Mouse (Mus musculus): ENCODE data around the gene Dnah9. TPM values are rescaled to one million over a fixed set of nuclear protein-coding genes. Genes with fewer than 3 reads are reported as not detected.

Dnah9 gene
- polyA plus RNA-seq, 1 experiment from 2014 or later: 1.8 TPM

DNA sequence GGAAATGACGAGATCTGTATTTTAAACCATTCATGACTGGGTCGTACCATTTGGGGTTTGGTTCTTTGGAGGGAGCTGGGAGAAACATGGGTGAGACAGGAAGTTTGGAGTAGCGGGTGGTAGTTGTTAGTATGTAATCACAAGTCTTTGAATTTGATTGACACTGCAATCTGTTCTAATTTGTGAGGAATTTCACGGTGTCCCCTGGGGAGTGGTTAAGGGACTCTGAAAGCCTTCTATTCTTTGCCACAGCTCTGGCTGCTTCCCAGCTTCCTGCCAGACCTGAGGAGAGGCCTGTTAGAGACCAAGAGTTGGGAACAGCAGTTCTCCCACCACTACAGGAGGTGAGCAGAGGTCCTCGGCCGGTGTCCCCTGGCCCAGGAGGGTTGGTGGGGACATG is 352.1 kb downstream of the Dnah9 start:
- no peak overlapping the region for H3K4me2 ChIP-seq (replicated peaks)
- H3K36me3 ChIP-seq: peaks cover 40% of the 10 kb centered on the region
- H3K27ac ChIP-seq (replicated peaks): no peak overlapping the region
- no peak overlapping the region; the same call in 1 of the 2 replicates for H3K9ac ChIP-seq (replicated peaks)
- no peak overlapping the region for H3K4me3 ChIP-seq
- H3K9me3 ChIP-seq: no peaks in the 10 kb centered on the region
- H3K4me1 ChIP-seq: peaks cover 19% of the 10 kb centered on the region
- WGBS: 61% methylated on average over 6 of the region's 6 CpGs
- no peaks in the 10 kb centered on the region for H3K27me3 ChIP-seq
- ATAC-seq (ENCODE audit: low FRiP score, low read depth): no peak

GRCm38 (mm10) chr11:65814381-65814780 is 354.0 kb downstream of the Dnah9 start:
- H3K9ac ChIP-seq (replicated peaks): no peak overlapping the region
- no peak for ATAC-seq (ENCODE audit: low FRiP score, low read depth)
- H3K36me3 ChIP-seq: peaks cover 38% of the 10 kb centered on the region
- H3K27ac ChIP-seq (replicated peaks): no peak overlapping the region
- no peak overlapping the region for H3K4me2 ChIP-seq (replicated peaks)
- WGBS: 92% methylated on average over 9 of the region's 9 CpGs
- H3K4me3 ChIP-seq: no peak overlapping the region
- H3K4me1 ChIP-seq: peaks cover 19% of the 10 kb centered on the region
- no peaks in the 10 kb centered on the region for H3K27me3 ChIP-seq
- no peaks in the 10 kb centered on the region for H3K9me3 ChIP-seq

- H3K36me3 ChIP-seq: peaks cover 29% of the 10 kb centered on the region
- no peak for ATAC-seq (ENCODE audit: low FRiP score, low read depth)
- no peaks in the 10 kb centered on the region for H3K27me3 ChIP-seq
- H3K9me3 ChIP-seq: no peaks in the 10 kb centered on the region
- no peak overlapping the region for H3K4me3 ChIP-seq
- H3K27ac ChIP-seq (replicated peaks): no peak overlapping the region
- no peak overlapping the region for H3K9ac ChIP-seq (replicated peaks)
- H3K4me1 ChIP-seq: peaks cover 24% of the 10 kb centered on the region
- 18% methylated on average over 5 of the region's 5 CpGs for WGBS
- no peak overlapping the region for H3K4me2 ChIP-seq (replicated peaks)
These were observed 356.3 kb downstream of the Dnah9 start for GRCm38 (mm10) chr11:65812088-65812487.

- Histone ChIP-seq H3K36me3 (no peaks in the 10 kb centered on the region), H3K27ac (replicated peaks) (peak overlapping the region; percentile 80; the same call in 1 of the 2 replicates), H3K4me1 (peaks cover 20% of the 10 kb centered on the region), H3K4me3 (peak overlapping the region; percentile 86), H3K4me2 (replicated peaks) (peak overlapping the region; percentile 89), H3K9ac (replicated peaks) (peak overlapping the region; percentile 79), H3K27me3 (no peaks in the 10 kb centered on the region), H3K9me3 (no peaks in the 10 kb centered on the region)
- ATAC-seq (ENCODE audit: low FRiP score, low read depth): peak; percentile 4; the same call in 1 of the 2 replicates
- 52% methylated on average over 7 of the region's 7 CpGs for WGBS
These were observed 360.8 kb downstream of the Dnah9 start for GRCm38 (mm10) chr11:65807601-65808000.

DNA sequence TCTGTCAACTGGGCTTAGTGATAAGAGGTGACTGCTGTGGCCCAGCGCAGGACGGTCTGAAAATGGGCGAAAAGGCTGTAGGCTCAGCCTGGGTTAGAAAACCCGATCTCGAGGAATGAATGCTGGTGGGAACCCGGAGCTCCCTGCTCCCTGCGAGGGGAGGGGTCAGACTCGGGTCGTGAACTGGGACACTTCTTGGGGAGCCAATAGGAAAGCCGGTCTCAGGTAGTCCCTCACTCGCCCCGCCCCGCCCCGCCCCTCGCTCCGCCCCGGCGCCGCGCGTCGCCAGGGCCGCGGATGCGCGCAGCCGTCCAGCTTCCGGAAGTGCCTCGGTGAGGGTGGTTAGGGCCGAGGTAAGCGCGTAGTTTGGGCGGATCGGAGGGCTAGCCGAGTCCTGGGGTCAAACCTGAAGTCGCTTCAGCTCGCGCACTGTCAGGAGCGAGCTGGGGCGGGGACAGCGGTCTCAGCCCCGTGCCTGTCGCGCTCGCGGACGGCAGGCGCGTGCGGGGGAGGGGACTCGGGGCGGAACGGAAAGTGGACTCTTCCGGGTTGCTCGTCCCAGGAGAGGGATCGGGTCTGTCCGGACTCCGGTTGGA is 361.3 kb downstream of the Dnah9 start, which contains the start of gene Zkscan6:
Gene Zkscan6 (plus strand): TSS at position 267 of the 596 bp plus-strand sequence.
- ATAC-seq (ENCODE audit: low FRiP score, low read depth): peak; percentile 98
- Histone ChIP-seq H3K9ac (replicated peaks) (peak within 1 kb of the TSS; percentile 79), H3K27me3 (no peaks in the 10 kb centered on the region), H3K4me2 (replicated peaks) (peak within 1 kb of the TSS; percentile 89), H3K4me3 (peak within 1 kb of the TSS; percentile 86), H3K4me1 (peaks cover 14% of the 10 kb centered on the region), H3K27ac (replicated peaks) (peak within 1 kb of the TSS; percentile 80), H3K9me3 (no peaks in the 10 kb centered on the region), H3K36me3 (no peaks in the 10 kb centered on the region)
- under 1% methylated on average over 30 of the region's 58 CpGs for WGBS

- Histone ChIP-seq H3K9me3 (no peaks in the 10 kb centered on the region), H3K9ac (replicated peaks) (peak overlapping the region; percentile 51), H3K4me2 (replicated peaks) (peak overlapping the region; percentile 89), H3K36me3 (no peaks in the 10 kb centered on the region), H3K27me3 (no peaks in the 10 kb centered on the region), H3K27ac (replicated peaks) (peak overlapping the region; percentile 58; the same call in 1 of the 2 replicates), H3K4me1 (peaks cover 9% of the 10 kb centered on the region), H3K4me3 (peak overlapping the region; percentile 86)
- 2% methylated on average over 20 of the region's 20 CpGs for WGBS
- ATAC-seq (ENCODE audit: low FRiP score, low read depth): peak; percentile 5; the same call in 1 of the 2 replicates
These were observed 361.9 kb downstream of the Dnah9 start for GRCm38 (mm10) chr11:65806321-65806904.

GRCm38 (mm10) chr11:65801899-65802298 is 366.5 kb downstream of the Dnah9 start:
- H3K9me3 ChIP-seq: no peaks in the 10 kb centered on the region
- H3K36me3 ChIP-seq: no peaks in the 10 kb centered on the region
- WGBS: 65% methylated on average over 3 of the region's 3 CpGs
- H3K4me1 ChIP-seq: peaks cover 4% of the 10 kb centered on the region; the same call in 1 of the 2 replicates
- no peak overlapping the region for H3K27ac ChIP-seq (replicated peaks)
- no peak for ATAC-seq (ENCODE audit: low FRiP score, low read depth)
- H3K4me3 ChIP-seq: no peak overlapping the region
- no peaks in the 10 kb centered on the region for H3K27me3 ChIP-seq
- no peak overlapping the region for H3K9ac ChIP-seq (replicated peaks)
- no peak overlapping the region for H3K4me2 ChIP-seq (replicated peaks)

- no peaks in the 10 kb centered on the region for H3K4me1 ChIP-seq
- no peak overlapping the region for H3K4me2 ChIP-seq (replicated peaks)
- no peaks in the 10 kb centered on the region for H3K27me3 ChIP-seq
- no peak overlapping the region for H3K4me3 ChIP-seq
- no peak for ATAC-seq (ENCODE audit: low FRiP score, low read depth)
- H3K9ac ChIP-seq (replicated peaks): no peak overlapping the region
- H3K27ac ChIP-seq (replicated peaks): no peak overlapping the region
- WGBS: 87% methylated on average over 1 of the region's 1 CpGs
- no peaks in the 10 kb centered on the region for H3K36me3 ChIP-seq
- H3K9me3 ChIP-seq: no peaks in the 10 kb centered on the region
These were observed 372.5 kb downstream of the Dnah9 start for GRCm38 (mm10) chr11:65795896-65796295.

DNA sequence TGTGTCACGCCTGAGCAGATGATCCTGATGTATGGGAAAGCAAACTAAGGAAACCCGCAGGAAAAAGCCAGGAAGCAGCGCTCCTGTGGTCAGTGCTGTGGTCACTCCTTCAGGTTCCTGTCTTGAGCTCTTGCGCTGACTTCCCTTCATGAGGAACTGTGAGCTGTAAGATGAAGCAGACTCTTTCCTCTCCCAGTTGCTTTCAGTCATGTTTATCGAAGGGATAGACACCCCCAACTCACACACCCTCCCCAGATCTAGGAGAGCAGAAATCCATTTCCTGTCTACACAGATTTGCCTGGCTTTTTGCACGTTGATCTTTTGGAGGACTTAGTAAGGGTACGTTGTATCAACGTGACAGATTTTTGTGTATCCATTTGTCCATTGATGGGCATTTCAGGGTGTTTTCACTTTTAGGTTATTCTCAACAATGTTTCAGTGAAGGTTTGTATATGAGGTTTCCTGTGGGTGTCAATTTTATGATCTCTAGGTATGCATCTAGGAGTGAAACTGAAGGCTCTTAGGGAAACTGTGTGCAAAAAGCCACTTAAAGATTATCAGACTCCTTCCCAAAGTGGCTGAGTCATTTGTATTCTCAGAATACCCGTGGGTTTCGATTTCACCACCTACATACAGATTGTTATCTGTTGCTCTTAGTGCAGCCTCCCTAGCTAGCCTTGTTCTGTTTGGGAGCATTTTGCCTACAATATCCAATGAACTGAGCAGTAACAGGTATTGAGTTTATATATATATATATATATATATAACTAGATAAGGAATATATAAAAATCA is 373.7 kb downstream of the Dnah9 start:
- H3K36me3 ChIP-seq: no peaks in the 10 kb centered on the region
- H3K4me3 ChIP-seq: no peak overlapping the region
- no peak for ATAC-seq (ENCODE audit: low FRiP score, low read depth)
- H3K4me2 ChIP-seq (replicated peaks): no peak overlapping the region
- no peak overlapping the region for H3K9ac ChIP-seq (replicated peaks)
- no peaks in the 10 kb centered on the region for H3K4me1 ChIP-seq
- whole genome bisulfite sequencing: 82% methylated on average over 10 of the region's 10 CpGs
- no peak overlapping the region for H3K27ac ChIP-seq (replicated peaks)
- no peaks in the 10 kb centered on the region for H3K27me3 ChIP-seq
- no peaks in the 10 kb centered on the region for H3K9me3 ChIP-seq

DNA sequence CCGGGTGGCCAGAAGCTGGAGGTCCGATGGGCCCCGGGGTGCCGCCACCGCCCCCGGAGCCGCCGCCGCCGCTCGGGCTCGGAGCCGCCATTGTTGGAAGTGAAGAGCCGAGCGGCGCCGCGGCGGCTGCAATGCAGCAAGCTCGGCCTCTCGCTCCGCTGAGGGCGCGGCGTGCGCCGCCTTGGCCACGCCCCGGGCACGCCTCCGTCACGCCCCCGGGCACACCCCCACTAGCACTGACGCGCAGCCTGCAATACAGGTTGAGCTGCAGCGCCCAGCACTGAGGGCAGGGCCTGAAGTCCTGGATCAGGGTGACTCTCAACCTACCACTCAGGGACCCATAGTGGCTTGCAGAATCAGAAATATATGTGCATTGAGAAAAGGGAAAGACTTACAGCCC is 380.2 kb downstream of the Dnah9 start, which contains the start of gene Map2k4:
Gene Map2k4 (minus strand): TSS at position 144 of the 400 bp plus-strand sequence.
- peak within 1 kb of the TSS; percentile 86 for H3K27ac ChIP-seq (replicated peaks)
- peak within 1 kb of the TSS; percentile 98 for H3K4me3 ChIP-seq
- no peaks in the 10 kb centered on the region for H3K27me3 ChIP-seq
- under 1% methylated on average over 36 of the region's 36 CpGs for WGBS
- H3K9ac ChIP-seq (replicated peaks): peak within 1 kb of the TSS; percentile 98
- H3K9me3 ChIP-seq: no peaks in the 10 kb centered on the region
- H3K4me1 ChIP-seq: peaks cover 15% of the 10 kb centered on the region
- peak within 1 kb of the TSS; percentile 76 for H3K4me2 ChIP-seq (replicated peaks)
- no peaks in the 10 kb centered on the region for H3K36me3 ChIP-seq
- ATAC-seq (ENCODE audit: low FRiP score, low read depth): peak; percentile 100

DNA sequence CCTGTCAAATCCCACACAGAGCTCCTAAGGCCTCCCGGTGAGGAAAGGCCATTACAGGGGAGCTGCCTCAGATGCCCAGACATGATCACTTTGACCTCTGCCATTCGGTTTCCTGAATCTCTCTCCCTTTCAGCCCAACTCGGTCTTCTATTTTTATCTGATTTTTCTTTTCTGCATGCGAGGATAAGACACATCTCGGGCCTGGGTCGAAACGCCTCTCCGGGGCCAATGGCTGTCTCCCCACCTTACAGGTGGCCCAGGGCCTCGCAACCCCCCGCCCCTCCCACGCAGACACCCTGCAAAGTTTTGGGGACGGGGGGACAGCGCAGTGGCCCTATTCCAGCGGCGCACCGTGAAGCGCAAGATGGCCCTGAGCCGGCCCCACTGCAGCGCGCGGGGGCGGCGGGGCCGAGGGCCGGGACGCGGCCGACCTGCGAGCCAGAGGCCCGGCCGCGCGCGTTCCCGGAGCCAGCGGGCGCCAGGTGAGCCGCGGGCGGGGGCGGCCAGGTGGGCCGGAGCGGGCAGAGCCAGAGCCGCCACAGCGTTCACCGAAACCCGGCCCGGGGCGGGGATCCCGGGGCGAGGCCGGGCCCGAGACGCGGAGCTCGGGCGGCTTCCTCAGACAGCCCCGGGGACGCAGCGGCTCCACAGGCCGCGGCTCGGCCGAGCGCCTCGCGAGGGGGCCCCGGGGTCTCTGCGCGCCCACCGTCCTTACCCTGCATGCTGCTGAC is 380.8 kb downstream of the Dnah9 start:
- H3K4me1 ChIP-seq: peaks cover 15% of the 10 kb centered on the region
- H3K9ac ChIP-seq (replicated peaks): peak overlapping the region; percentile 98
- no peaks in the 10 kb centered on the region for H3K27me3 ChIP-seq
- no peaks in the 10 kb centered on the region for H3K9me3 ChIP-seq
- under 1% methylated on average over 60 of the region's 71 CpGs for WGBS
- peak; percentile 88 for ATAC-seq (ENCODE audit: low FRiP score, low read depth)
- peak overlapping the region; percentile 98 for H3K4me3 ChIP-seq
- peak overlapping the region; percentile 76 for H3K4me2 ChIP-seq (replicated peaks)
- peak overlapping the region; percentile 86 for H3K27ac ChIP-seq (replicated peaks)
- no peaks in the 10 kb centered on the region for H3K36me3 ChIP-seq
